Mouse (Mus musculus) CH12.LX (cell line): ENCODE results near the gene Itga2b. TPM values are rescaled to one million over a fixed set of nuclear protein-coding genes. Genes with fewer than 3 reads are reported as not detected.

ENCODE experiments used
- DNase-seq: peaks from one replicate; pipeline ENCODE4 v3.0.0-alpha.2; 2013; ENCODE audit errors: extremely low read depth
- H3K27ac ChIP-seq: 2 replicates; pipeline ENCODE4 v1.5.1; 2012; ENCODE audit warnings: low read depth, mild to moderate bottlenecking, control low read depth, moderate library complexity; ENCODE audit not compliant: insufficient read depth
- H3K27me3 ChIP-seq: replicated peaks from 2 replicates; pipeline ENCODE3; 2012; ENCODE audit warnings: inconsistent platforms
- H3K36me3 ChIP-seq, 2 experiments: replicated peaks in 1 of 2; 2 replicates each; pipeline versions ENCODE3 to v1.6.1; 2012; ENCODE audit warnings: inconsistent platforms in 1 of 2, low read length in 1 of 2, mild to moderate bottlenecking in 1 of 2, mixed read lengths in 1 of 2, moderate library complexity in 1 of 2; ENCODE audit not compliant: control insufficient read depth in 1 of 2, insufficient read depth in 1 of 2
- H3K4me1 ChIP-seq, 2 experiments: 2 replicates each; pipeline ENCODE4 v1.6.1; 2012; ENCODE audit warnings: inconsistent platforms in 1 of 2, moderate library complexity in 1 of 2; ENCODE audit not compliant: insufficient read depth in 2 of 2, control insufficient read depth in 1 of 2
- H3K4me2 ChIP-seq: 2 replicates; pipeline ENCODE4 v1.6.1; 2012; ENCODE audit warnings: low read depth, mild to moderate bottlenecking, control low read depth; ENCODE audit not compliant: poor library complexity, insufficient read depth, severe bottlenecking
- H3K4me3 ChIP-seq, 3 experiments: fragments of 150-350 bp in 1 of 3; sonication (generic) in 1 of 3; replicated peaks in 1 of 3; 2 replicates each; pipeline versions ENCODE3 to v1.5.1; 2011 to 2012; ENCODE audit warnings: low read depth in 2 of 3, low read length in 2 of 3, mild to moderate bottlenecking in 2 of 3, moderate library complexity in 2 of 3, control low read depth in 1 of 3, improper control_type of control experiment in 1 of 3, inconsistent platforms in 1 of 3, mixed read lengths in 1 of 3; ENCODE audit not compliant: poor library complexity in 1 of 3
- H3K79me2 ChIP-seq: replicated peaks from 2 replicates; pipeline ENCODE4 v1.6.1; 2012; ENCODE audit warnings: mild to moderate bottlenecking, moderate library complexity; ENCODE audit not compliant: control insufficient read depth, poor library complexity, insufficient read depth, severe bottlenecking; ENCODE audit errors: extremely low read depth
- H3K9ac ChIP-seq: 2 replicates; pipeline ENCODE4 v1.6.1; 2012; ENCODE audit warnings: low read depth, mild to moderate bottlenecking, control low read depth, moderate library complexity; ENCODE audit not compliant: insufficient read depth
- H3K9me3 ChIP-seq: replicated peaks from 2 replicates; pipeline ENCODE3; 2012; ENCODE audit warnings: low read length, inconsistent platforms, mixed read lengths
- BHLHE40 ChIP-seq: IDR thresholded peaks from 2 replicates; pipeline ENCODE4 v1.6.1; 2011; ENCODE audit warnings: mild to moderate bottlenecking, low read depth, low read length, improper control_type of control experiment
- CHD1 ChIP-seq: IDR thresholded peaks from 2 replicates; pipeline ENCODE4 v1.6.1; 2012; ENCODE audit warnings: low read depth, low read length, improper control_type of control experiment, inconsistent platforms
- EP300 ChIP-seq: IDR thresholded peaks from 2 replicates; pipeline ENCODE4 v1.6.1; 2011; ENCODE audit warnings: low read length, improper control_type of control experiment
- HCFC1 ChIP-seq: IDR thresholded peaks from 2 replicates; pipeline ENCODE4 v1.6.1; 2012; ENCODE audit warnings: low read depth, mild to moderate bottlenecking, inconsistent platforms, low read length, improper control_type of control experiment
- IRF4 ChIP-seq: IDR thresholded peaks from 2 replicates; pipeline ENCODE4 v1.6.1; 2014; ENCODE audit warnings: low read depth, mild to moderate bottlenecking, inconsistent platforms, low read length, improper control_type of control experiment
- JUN ChIP-seq: IDR thresholded peaks from 2 replicates; pipeline ENCODE4 v1.6.1; 2011; ENCODE audit warnings: low read depth, mild to moderate bottlenecking, low read length, improper control_type of control experiment, moderate library complexity; ENCODE audit not compliant: insufficient read depth
- JUND ChIP-seq: conservative IDR thresholded peaks from 2 replicates; pipeline ENCODE4 v1.6.1; 2011; ENCODE audit warnings: low read depth, low read length, improper control_type of control experiment
- MAFK ChIP-seq: IDR thresholded peaks from 2 replicates; pipeline ENCODE4 v1.6.1; 2011; ENCODE audit warnings: low read length, improper control_type of control experiment; ENCODE audit not compliant: insufficient replicate concordance
- MAX ChIP-seq: IDR thresholded peaks from 2 replicates; pipeline ENCODE4 v1.6.1; 2011; ENCODE audit warnings: low read length, improper control_type of control experiment
- MAZ ChIP-seq: IDR thresholded peaks from 2 replicates; pipeline ENCODE4 v1.6.1; 2012; ENCODE audit warnings: low read depth, mild to moderate bottlenecking, inconsistent platforms, low read length, improper control_type of control experiment, moderate library complexity
- NELFE ChIP-seq: IDR thresholded peaks from 2 replicates; pipeline ENCODE4 v1.6.1; 2011; ENCODE audit warnings: low read depth, low read length, improper control_type of control experiment
- NRF1 ChIP-seq: IDR thresholded peaks from 2 replicates; pipeline ENCODE4 v1.6.1; 2014; ENCODE audit warnings: low read depth, mild to moderate bottlenecking, inconsistent platforms, low read length, improper control_type of control experiment, moderate library complexity
- PAX5 ChIP-seq: IDR thresholded peaks from 2 replicates; pipeline ENCODE4 v1.6.1; 2012; ENCODE audit warnings: low read length, inconsistent platforms, mixed read lengths
- POLR2AphosphoS2 ChIP-seq: IDR thresholded peaks from 2 replicates; pipeline ENCODE4 v1.6.1; 2011; ENCODE audit warnings: low read depth, low read length, improper control_type of control experiment
- RAD21 ChIP-seq: IDR thresholded peaks from 2 replicates; pipeline ENCODE4 v1.6.1; 2011; ENCODE audit warnings: low read depth, mild to moderate bottlenecking, low read length, improper control_type of control experiment, moderate library complexity
- SIN3A ChIP-seq: IDR thresholded peaks from 2 replicates; pipeline ENCODE4 v1.6.1; 2012; ENCODE audit warnings: low read length, improper control_type of control experiment, inconsistent platforms
- USF2 ChIP-seq: conservative IDR thresholded peaks from 2 replicates; pipeline ENCODE4 v1.6.1; 2011; ENCODE audit warnings: low read depth, low read length, improper control_type of control experiment
- ZC3H11A ChIP-seq: IDR thresholded peaks from 2 replicates; pipeline ENCODE4 v1.6.1; 2012; ENCODE audit warnings: low read depth, mild to moderate bottlenecking, inconsistent platforms, low read length, improper control_type of control experiment
- ZKSCAN1 ChIP-seq: IDR thresholded peaks from 2 replicates; pipeline ENCODE4 v1.6.1; 2012; ENCODE audit warnings: low read depth, inconsistent platforms, low read length, improper control_type of control experiment, borderline replicate concordance
- ZMIZ1 ChIP-seq: IDR thresholded peaks from 2 replicates; pipeline ENCODE4 v1.6.1; 2012; ENCODE audit warnings: low read depth, mild to moderate bottlenecking, inconsistent platforms, low read length, improper control_type of control experiment
- ZNF384 ChIP-seq: IDR thresholded peaks from 2 replicates; pipeline ENCODE4 v1.6.1; 2012; ENCODE audit warnings: low read depth, low read length, improper control_type of control experiment, inconsistent platforms
- dilution Hi-C: fragments of 300-500 bp; cut with MboI; formaldehyde crosslinking; loops from 2 replicates; pipeline ENCODE4 v1.14.3; 2020; ENCODE audit warnings: low sequenced_read_pairs; ENCODE audit not compliant: extremely low pct_unique_long_range_greater_than_20kb, extremely low pct_ligation_motif_present
- in situ Hi-C: fragments of 300-500 bp; cut with MboI; formaldehyde crosslinking; loops from 3 replicates; pipeline ENCODE4 v1.14.3; 2019; ENCODE audit warnings: low sequenced_read_pairs, low pct_ligation_motif_present, low pct_unique_long_range_greater_than_20kb, mixed read lengths
- polyA plus RNA-seq: library from polyadenylated mRNA; unstranded; fragments of >175 nt; gene quantifications from 2 replicates; pipeline ENCODE4 v1.2.1, GENCODE M21; 2012; ENCODE audit warnings: low read depth; ENCODE audit not compliant: insufficient read length
- total RNA-seq, 2 experiments: library from RNA; depleted of rRNA; stranded (reverse); fragments of 300-350 nt in 1 of 2; fragments of >200 nt in 1 of 2; gene quantifications; 2 replicates each; pipeline ENCODE4 v1.2.3; 2012 to 2014

The Itga2b gene
- total and polyA plus RNA-seq, 3 experiments = 0.95 to 3.6 (median 3.0) TPM

GRCm38 (mm10) chr11:102425555-102426316 is 44.2 kb downstream of the Itga2b start:
- H3K27ac ChIP-seq = no peak overlapping the region
- no peak for DNase-seq
- peaks cover 0 to 23% of the 10 kb centered on the region in 2 experiments; a peak in 2 of 4 replicates for H3K4me1 ChIP-seq
- no peak overlapping the region for H3K4me2 ChIP-seq
- H3K9me3 ChIP-seq = peaks cover 4% of the 10 kb centered on the region
- in situ Hi-C loops (no loop called here), dilution Hi-C loops (no loop called here)
- no peaks in the 10 kb centered on the region for H3K79me2 ChIP-seq
- no peak overlapping the region for H3K9ac ChIP-seq
- H3K4me3 ChIP-seq = no peak overlapping the region
- no peaks in the 10 kb centered on the region for H3K27me3 ChIP-seq
- peaks cover 0 to 8% of the 10 kb centered on the region in 2 experiments for H3K36me3 ChIP-seq
- TF ChIP-seq ZNF384 (peak; percentile 9; the same call in 1 of the 2 replicates), RAD21 (no peak)

- Histone ChIP-seq H3K4me1 (peaks cover 0 to 19% of the 10 kb centered on the region in 2 experiments; a peak in 2 of 4 replicates), H3K36me3 (peaks cover 0 to 8% of the 10 kb centered on the region in 2 experiments), H3K4me3 (no peak overlapping the region), H3K4me2 (no peak overlapping the region), H3K9me3 (peaks cover 10% of the 10 kb centered on the region), H3K27ac (no peak overlapping the region), H3K27me3 (no peaks in the 10 kb centered on the region), H3K9ac (no peak overlapping the region), H3K79me2 (no peaks in the 10 kb centered on the region)
- TF ChIP-seq IRF4 = no peak
- no peak for TF ChIP-seq PAX5
- no peak for TF ChIP-seq CHD1
- TF ChIP-seq ZC3H11A = no peak
- no peak for DNase-seq
- dilution Hi-C loops (loop anchor here (25.0 kb wide), 1 partner anchor 112 kb away; the partner anchor contains the start of gene Ubtf), in situ Hi-C loops (no loop called here)
These were observed 45.3 kb downstream of the Itga2b start for GRCm38 (mm10) chr11:102424666-102425065.

- Histone ChIP-seq H3K36me3 (peaks cover 0 to 4% of the 10 kb centered on the region in 2 experiments), H3K27ac (no peak overlapping the region), H3K4me1 (peaks cover 0 to 10% of the 10 kb centered on the region in 2 experiments; a peak in 1 of 4 replicates), H3K9ac (no peak overlapping the region), H3K27me3 (no peaks in the 10 kb centered on the region), H3K4me2 (no peak overlapping the region), H3K79me2 (no peaks in the 10 kb centered on the region), H3K4me3 (no peak overlapping the region), H3K9me3 (peaks cover 13% of the 10 kb centered on the region)
- in situ Hi-C loops = no loop called here
- dilution Hi-C loops = loop anchor here (25.0 kb wide), 1 partner anchor 109 kb away; the partner anchor contains the start of gene Ubtf
- TF ChIP-seq MAZ (no peak), PAX5 (no peak), ZMIZ1 (no peak), NRF1 (no peak), JUN (no peak), POLR2AphosphoS2 (no peak), MAFK (no peak), HCFC1 (no peak), JUND (no peak), MAX (no peak), EP300 (no peak), SIN3A (no peak), USF2 (no peak), NELFE (no peak), BHLHE40 (no peak), ZKSCAN1 (no peak)
- no peak for DNase-seq
These were observed 48.4 kb downstream of the Itga2b start for GRCm38 (mm10) chr11:102421559-102421958.
